Mouse (Mus musculus) embryonic facial prominence, embryonic 10.5 days (tissue): ENCODE results near the gene Ltn1. TPM values are rescaled to one million over a fixed set of nuclear protein-coding genes. Genes with fewer than 3 reads are reported as not detected.
A peak's percentile ranks its signal among the peaks of the same experiment; 100 is the strongest.

Experiments
- DNase-seq: peaks from one replicate; pipeline ENCODE4 v3.0.0-alpha.2; 2017; ENCODE audit warnings: low spot score
- H3K27ac ChIP-seq: fragments of 300-500 bp; sonication (generic); replicated peaks from 2 replicates; pipeline ENCODE4 v1.5.1; 2016; ENCODE audit warnings: mild to moderate bottlenecking
- H3K27me3 ChIP-seq: fragments of 300-500 bp; sonication (generic); replicated peaks from 2 replicates; pipeline ENCODE4 v1.6.1; 2016; ENCODE audit warnings: low read depth, mild to moderate bottlenecking; ENCODE audit not compliant: poor library complexity, severe bottlenecking
- H3K36me3 ChIP-seq: fragments of 300-500 bp; sonication (generic); replicated peaks from 2 replicates; pipeline ENCODE4 v1.6.1; 2016; ENCODE audit warnings: mild to moderate bottlenecking, moderate library complexity
- H3K4me1 ChIP-seq: fragments of 300-500 bp; sonication (generic); 2 replicates; pipeline ENCODE4 v1.6.1; 2016
- H3K4me3 ChIP-seq: fragments of 300-500 bp; sonication (generic); 2 replicates; pipeline ENCODE4 v1.5.1; 2016; ENCODE audit warnings: mild to moderate bottlenecking, moderate library complexity
- H3K9me3 ChIP-seq: fragments of 300-500 bp; sonication (generic); 2 replicates; pipeline ENCODE4 v1.6.1; 2016; ENCODE audit warnings: mild to moderate bottlenecking
- WGBS: fragments of 180-500 bp; shearing (Covaris S2); methylation state at CpG from one replicate; pipeline ENCODE4 v1.1.7; 2016; 5-methylcytosine and 5-hydroxymethylcytosine counted together
- polyA plus RNA-seq: library from polyadenylated mRNA; unstranded; fragments of >200 nt; fragmentation: Nextera tagmentation; extraction: Ambion mirVana; gene quantifications from 2 replicates; pipeline ENCODE4 v1.2.1, GENCODE M21; 2016

Ltn1 gene
- polyA plus RNA-seq, 1 experiment from 2014 or later = 30.5 TPM

DNA sequence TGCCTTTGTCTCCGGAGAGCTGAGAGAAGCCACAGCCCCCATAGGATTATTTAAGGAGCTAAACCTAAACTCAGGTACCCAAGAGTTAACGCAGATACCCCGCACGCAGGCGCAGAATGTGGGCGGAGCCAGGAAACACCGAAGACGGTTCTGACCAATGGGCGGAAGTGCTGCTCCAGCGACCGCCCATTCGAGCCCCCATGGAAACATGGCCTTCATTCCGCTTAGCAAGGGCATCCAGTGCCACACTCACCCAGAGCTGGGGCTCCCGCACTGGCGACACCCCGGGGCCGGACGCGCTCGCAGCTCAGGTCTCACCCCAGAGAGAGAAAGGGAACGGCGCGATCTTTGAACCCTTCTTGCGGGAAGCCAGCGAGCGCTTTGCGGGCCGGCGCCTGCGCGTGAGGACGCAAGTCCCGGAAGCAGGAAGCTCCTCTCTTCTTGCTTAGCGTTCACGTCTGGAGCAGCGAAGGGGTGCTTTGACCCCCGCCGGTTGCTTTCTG lies 7.8 kb upstream of the Ltn1 start, which contains the start of gene Rwdd2b:
Rwdd2b (minus strand) TSS at position 390 of the 503 bp plus-strand sequence.
- DNase-seq = peak; percentile 93
- Histone ChIP-seq H3K4me1 (peaks cover 15% of the 10 kb centered on the region), H3K27ac (peak within 1 kb of the TSS; percentile 96), H3K4me3 (peak within 1 kb of the TSS; percentile 85), H3K36me3 (peaks cover 9% of the 10 kb centered on the region), H3K27me3 (no peaks in the 10 kb centered on the region), H3K9me3 (no peaks in the 10 kb centered on the region)
- under 1% methylated on average over 38 of the region's 38 CpGs for WGBS

DNA sequence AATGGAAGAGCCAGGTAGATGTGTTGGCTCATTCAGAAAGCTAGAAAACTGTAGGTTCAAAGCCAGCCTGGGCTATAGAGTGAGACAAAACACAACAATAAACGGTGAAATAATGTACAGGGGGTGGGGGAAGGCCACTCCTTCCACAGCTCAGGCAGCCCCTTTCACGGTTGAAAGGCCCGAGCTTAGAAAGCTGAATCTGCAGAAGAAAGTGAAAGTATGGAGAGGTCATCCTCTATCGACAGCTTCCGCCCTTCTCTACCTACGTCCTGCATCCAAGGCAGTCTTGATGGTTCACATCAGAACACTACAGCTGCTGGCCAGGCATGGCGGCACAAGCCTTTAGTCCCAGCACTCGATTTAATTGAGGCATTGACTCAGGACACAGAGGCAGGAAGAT lies 6.3 kb upstream of the Ltn1 start:
- peaks cover 15% of the 10 kb centered on the region for H3K4me1 ChIP-seq
- H3K4me3 ChIP-seq = no peak overlapping the region
- 91% methylated on average over 8 of the region's 8 CpGs for WGBS
- DNase-seq = no peak
- H3K27me3 ChIP-seq = no peaks in the 10 kb centered on the region
- H3K36me3 ChIP-seq = peaks cover 9% of the 10 kb centered on the region
- H3K9me3 ChIP-seq = no peaks in the 10 kb centered on the region
- H3K27ac ChIP-seq = no peak overlapping the region

DNA sequence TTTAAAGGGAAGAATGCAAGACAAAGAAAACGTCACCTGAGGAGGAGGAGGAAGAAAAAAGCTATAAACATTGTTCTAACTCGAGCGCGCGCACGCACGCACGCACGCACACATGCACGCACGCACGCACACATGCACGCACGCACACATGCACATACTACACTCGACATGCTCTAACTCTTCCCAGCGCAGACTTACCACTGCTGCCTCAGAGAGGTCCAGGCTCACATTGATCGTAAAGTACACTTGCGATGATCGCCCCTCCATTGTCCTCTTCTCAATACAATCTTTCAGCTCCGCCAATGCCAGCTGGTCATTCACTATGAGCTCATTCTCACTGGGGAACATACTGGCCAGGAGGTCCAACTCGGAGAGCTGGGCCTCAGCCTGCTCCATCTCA lies 4.7 kb upstream of the Ltn1 start:
- Histone ChIP-seq H3K4me1 (peaks cover 15% of the 10 kb centered on the region), H3K9me3 (no peaks in the 10 kb centered on the region), H3K27ac (no peak overlapping the region), H3K27me3 (no peaks in the 10 kb centered on the region), H3K4me3 (no peak overlapping the region), H3K36me3 (peaks cover 9% of the 10 kb centered on the region)
- no peak for DNase-seq
- 94% methylated on average over 21 of the region's 21 CpGs for WGBS

- Histone ChIP-seq H3K4me3 (no peak overlapping the region), H3K27ac (no peak overlapping the region), H3K27me3 (no peaks in the 10 kb centered on the region), H3K4me1 (peaks cover 11% of the 10 kb centered on the region), H3K36me3 (peaks cover 9% of the 10 kb centered on the region), H3K9me3 (no peaks in the 10 kb centered on the region)
- no peak for DNase-seq
- WGBS = 87% methylated on average over 13 of the region's 13 CpGs
Observed at GRCm38 (mm10) chr16:87435411-87436205, 3.2 kb upstream of the Ltn1 start.

GRCm38 (mm10) chr16:87434946-87435345 lies 2.5 kb upstream of the Ltn1 start:
- Histone ChIP-seq H3K9me3 (no peaks in the 10 kb centered on the region), H3K4me3 (no peak overlapping the region), H3K27ac (no peak overlapping the region), H3K4me1 (peaks cover 11% of the 10 kb centered on the region), H3K27me3 (no peaks in the 10 kb centered on the region), H3K36me3 (peaks cover 9% of the 10 kb centered on the region)
- 83% methylated on average over 6 of the region's 6 CpGs for WGBS
- no peak for DNase-seq

DNA sequence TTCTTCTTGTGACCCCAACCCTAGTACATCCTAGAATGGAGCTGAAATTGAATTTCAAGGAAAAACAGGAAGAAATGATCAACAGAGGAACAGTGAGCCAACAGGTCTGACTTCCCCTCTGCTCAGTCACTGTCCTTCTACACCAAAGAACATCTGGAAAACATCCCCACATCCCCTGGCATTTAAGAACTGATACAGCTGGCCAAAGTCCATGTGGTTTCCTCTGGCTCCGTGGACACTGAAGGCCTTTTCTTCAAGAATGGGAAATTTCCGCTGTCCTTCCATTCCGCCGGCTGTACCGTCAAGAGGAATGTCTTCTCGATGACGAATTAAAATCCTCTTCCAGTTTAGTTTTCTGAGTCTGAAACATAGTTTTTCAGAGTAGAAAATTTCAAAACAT lies 1.9 kb upstream of the Ltn1 start:
- peaks cover 15% of the 10 kb centered on the region for H3K36me3 ChIP-seq
- 92% methylated on average over 7 of the region's 7 CpGs for WGBS
- no peak for DNase-seq
- H3K4me1 ChIP-seq = peaks cover 8% of the 10 kb centered on the region
- no peak overlapping the region for H3K4me3 ChIP-seq
- H3K9me3 ChIP-seq = no peaks in the 10 kb centered on the region
- H3K27me3 ChIP-seq = no peaks in the 10 kb centered on the region
- no peak overlapping the region for H3K27ac ChIP-seq

- Histone ChIP-seq H3K27me3 (no peaks in the 10 kb centered on the region), H3K9me3 (no peaks in the 10 kb centered on the region; the same call in 1 of the 2 replicates), H3K27ac (no peak overlapping the region), H3K4me3 (no peak overlapping the region), H3K36me3 (peaks cover 56% of the 10 kb centered on the region), H3K4me1 (peaks cover 8% of the 10 kb centered on the region)
- 96% methylated on average over 8 of the region's 8 CpGs for WGBS
- DNase-seq = no peak
Observed at GRCm38 (mm10) chr16:87427516-87427915, 4.9 kb downstream of the Ltn1 start.

GRCm38 (mm10) chr16:87420662-87421061 lies 11.8 kb downstream of the Ltn1 start:
- Histone ChIP-seq H3K4me1 (no peaks in the 10 kb centered on the region), H3K27me3 (no peaks in the 10 kb centered on the region), H3K4me3 (no peak overlapping the region), H3K36me3 (peaks cover 100% of the 10 kb centered on the region), H3K27ac (no peak overlapping the region), H3K9me3 (peaks cover 13% of the 10 kb centered on the region)
- no peak for DNase-seq
- 93% methylated on average over 8 of the region's 8 CpGs for WGBS

DNA sequence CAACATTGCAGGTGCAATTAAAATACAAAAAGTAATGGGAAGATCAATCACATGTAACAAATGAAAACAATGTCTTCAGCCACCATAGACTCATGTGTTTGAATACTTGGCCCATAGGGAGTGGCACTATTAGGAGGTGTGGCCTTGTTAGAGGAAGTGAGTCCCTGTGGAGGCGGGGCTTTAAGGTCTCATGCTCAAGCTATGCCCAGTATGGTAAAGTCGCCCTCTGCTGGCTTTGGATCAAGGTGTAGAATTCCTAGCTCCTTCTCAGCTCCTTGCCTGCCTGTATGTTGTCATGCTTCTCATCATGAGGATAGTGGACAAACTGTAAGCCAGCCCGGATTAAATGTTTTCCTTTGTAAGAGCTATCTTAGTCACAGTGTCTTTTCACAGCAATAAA lies 27.4 kb downstream of the Ltn1 start:
- H3K36me3 ChIP-seq = peaks cover 97% of the 10 kb centered on the region
- 78% methylated on average over 3 of the region's 3 CpGs for WGBS
- no peak overlapping the region for H3K27ac ChIP-seq
- no peaks in the 10 kb centered on the region for H3K4me1 ChIP-seq
- H3K9me3 ChIP-seq = no peaks in the 10 kb centered on the region
- no peak overlapping the region for H3K4me3 ChIP-seq
- DNase-seq = no peak
- H3K27me3 ChIP-seq = no peaks in the 10 kb centered on the region

DNA sequence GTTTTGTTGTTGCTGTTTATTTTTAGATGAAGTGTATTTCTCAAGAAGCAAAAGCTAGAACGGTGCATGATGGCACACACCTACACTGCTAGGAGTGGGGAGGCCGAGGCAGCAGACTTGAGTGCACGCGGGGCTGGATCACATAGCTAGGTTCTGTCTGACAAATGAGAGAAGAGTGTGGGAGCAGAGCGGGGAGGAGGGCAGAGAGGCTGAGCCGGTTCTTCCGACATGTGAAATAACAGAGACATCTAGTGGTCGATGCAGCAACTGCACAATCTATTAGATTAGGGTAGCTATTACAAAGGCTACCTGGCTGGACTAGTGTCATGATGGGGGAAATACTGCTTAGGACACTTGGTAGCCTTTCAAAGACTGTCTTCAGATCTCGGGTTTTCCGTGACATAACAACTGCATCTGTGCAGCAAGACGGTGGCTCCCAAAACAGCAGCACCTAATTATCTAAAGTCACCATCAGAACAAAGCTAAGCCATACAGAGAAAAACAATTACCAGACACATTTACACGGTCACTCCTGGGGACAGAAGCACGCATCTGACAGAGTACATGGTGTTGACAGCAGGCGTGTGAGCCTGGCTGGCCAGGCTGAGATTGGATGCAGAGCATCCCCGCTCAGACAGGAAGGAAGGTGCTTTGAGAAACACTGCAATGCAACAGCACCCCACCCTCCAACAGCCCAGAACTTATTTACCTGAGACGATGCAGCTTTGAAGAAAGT lies 38.4 kb downstream of the Ltn1 start:
- Histone ChIP-seq H3K4me1 (no peaks in the 10 kb centered on the region), H3K27ac (no peak overlapping the region), H3K4me3 (no peak overlapping the region), H3K9me3 (no peaks in the 10 kb centered on the region), H3K36me3 (peaks cover 75% of the 10 kb centered on the region), H3K27me3 (no peaks in the 10 kb centered on the region)
- peak; percentile 62 for DNase-seq
- WGBS = 55% methylated on average over 16 of the region's 16 CpGs

DNA sequence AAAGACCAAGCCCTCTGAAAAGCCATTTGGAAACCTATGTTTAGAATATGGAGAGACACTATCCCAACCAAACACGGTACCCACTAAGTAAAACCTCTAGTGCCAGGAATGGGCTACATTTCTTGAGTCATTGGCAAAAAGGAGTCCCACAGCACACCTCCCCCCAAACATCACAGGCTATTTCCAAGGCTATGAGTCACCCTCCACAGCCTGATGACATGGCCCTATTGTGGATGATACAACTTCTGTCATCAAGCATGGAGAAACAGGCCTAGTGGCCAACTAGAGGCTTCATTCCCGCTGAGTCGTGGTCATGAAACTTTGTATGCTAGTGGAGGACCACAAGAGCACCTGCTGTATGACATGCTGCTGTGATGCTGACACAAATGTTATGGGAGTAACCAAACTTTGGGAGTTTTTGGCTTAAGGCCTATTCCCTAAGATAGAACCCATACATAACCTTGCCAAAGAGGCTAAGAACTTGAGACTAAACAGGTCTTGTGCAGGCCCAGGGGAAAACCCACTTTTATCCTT lies 44.9 kb downstream of the Ltn1 start:
- 97% methylated on average over 3 of the region's 3 CpGs for WGBS
- no peaks in the 10 kb centered on the region for H3K27me3 ChIP-seq
- H3K9me3 ChIP-seq = no peaks in the 10 kb centered on the region
- no peaks in the 10 kb centered on the region for H3K4me1 ChIP-seq
- H3K4me3 ChIP-seq = no peak overlapping the region
- peaks cover 75% of the 10 kb centered on the region for H3K36me3 ChIP-seq
- no peak for DNase-seq
- no peak overlapping the region for H3K27ac ChIP-seq

GRCm38 (mm10) chr16:87384366-87384765 lies 48.0 kb downstream of the Ltn1 start:
- peaks cover 93% of the 10 kb centered on the region for H3K36me3 ChIP-seq
- WGBS = 81% methylated on average over 2 of the region's 2 CpGs

More at GRCm38 (mm10) chr16:87384366-87384765, 48.0 kb downstream of the Ltn1 start:
- DNase-seq = no peak
- Histone ChIP-seq H3K27me3 (no peaks in the 10 kb centered on the region), H3K9me3 (no peaks in the 10 kb centered on the region), H3K4me3 (no peak overlapping the region), H3K4me1 (no peaks in the 10 kb centered on the region), H3K27ac (no peak overlapping the region)
